ENCODE assay signal across 8 mouse cellular contexts in genomic region chr6:83185895-83186861, GRCm38 (mm10). TPM values are rescaled to one million over a fixed set of nuclear protein-coding genes. Genes with fewer than 3 reads are reported as not detected.
A peak's percentile ranks its signal among the peaks of the same experiment; 100 is the strongest.
DNase-seq lines count a peak whose midpoint lies in the region; ATAC-seq and TF ChIP-seq lines count a peak whose summit lies in the region.

No protein-coding gene starts in this region.

- H3K27me3 ChIP-seq in intestine, embryonic 14.5 days (replicated peaks; ENCODE audit: control insufficient read depth, insufficient read depth, low read length) = no peaks in the 10 kb centered on the region

- peak; percentile 78 for DNase-seq in adrenal gland, postnatal 14 days
- DNase-seq in gastrocnemius, postnatal 25 days = peak; percentile 55
- DNase-seq in intestine, embryonic 14.5 days (ENCODE audit: low spot score) = peak; percentile 75
- peak; percentile 87 to 88 for DNase-seq in left cerebral cortex, adult 2 months (ENCODE audit: extremely low spot score in 1 of 2, low spot score in 2 of 2)
- DNase-seq in lung, postnatal 36 days = peak; percentile 69
- peak; percentile 92 to 95 for DNase-seq in right cerebral cortex, postnatal 10 days (ENCODE audit: low spot score in 2 of 2)
- DNase-seq in spleen, postnatal 14 days (ENCODE audit: low spot score in 2 of 2) = no peak

- TF ChIP-seq CTCF in left cerebral cortex, adult 2 months (IDR thresholded peaks at IDR 0.05) = no peak

- peak; percentile 89 for ATAC-seq in common myeloid progenitor, adult 5-6 weeks (replicated peaks; ENCODE audit: low read depth, poor library complexity, severe bottlenecking)
- peak; percentile 91 for ATAC-seq in intestine, embryonic 14.5 days (replicated peaks; ENCODE audit: low FRiP score, low TSS enrichment, low read depth)

- peak overlapping the region; percentile 44 for H3K4me2 ChIP-seq in intestine, embryonic 14.5 days (ENCODE audit: low read length)

- WGBS in intestine, embryonic 14.5 days = 13% methylated on average over 25 of the region's 25 CpGs

- H3K4me1 ChIP-seq in intestine, embryonic 14.5 days (replicated peaks; ENCODE audit: control insufficient read depth, insufficient read depth, low read length) = peaks cover 5% of the 10 kb centered on the region; the same call in 1 of the 2 replicates

- intact Hi-C loops in left cerebral cortex, adult 2 months (cut with DNase I) = no loop called here

- peaks cover 54% of the 10 kb centered on the region for H3K36me3 ChIP-seq in intestine, embryonic 14.5 days (ENCODE audit: control insufficient read depth, insufficient read depth, low read length)

- no peaks in the 10 kb centered on the region for H3K9me3 ChIP-seq in intestine, embryonic 14.5 days (ENCODE audit: control insufficient read depth, low read length)

- 0 out of 2 replicates have a peak overlapping the region, but pooled peaks have one; percentile 22 for H3K27ac ChIP-seq in intestine, embryonic 14.5 days (ENCODE audit: low read depth)
- peak overlapping the region; percentile 96 for H3K27ac ChIP-seq in left cerebral cortex, adult 2 months

- H3K9ac ChIP-seq in intestine, embryonic 14.5 days (ENCODE audit: low read length) = no peak overlapping the region; the same call in 1 of the 2 replicates

- peak overlapping the region; percentile 17; the same call in 1 of the 2 replicates for H3K4me3 ChIP-seq in intestine, embryonic 14.5 days (ENCODE audit: low read depth, low read length)
- peak overlapping the region; percentile 71 for H3K4me3 ChIP-seq in left cerebral cortex, adult 2 months

RNA-seq across cellular contexts. Expression of gene Dctn1, which starts 20.5 kb away (rescaled TPM):
- 102 and 126 TPM in 2 replicates for total RNA-seq in adrenal gland, postnatal 14 days (2021)
- 50.2 and 52.2 TPM in 2 replicates for total RNA-seq in common myeloid progenitor, adult 5-6 weeks (2017)
- total RNA-seq in gastrocnemius, postnatal 25 days (2021) = 100 to 1,000 TPM; 118 to 126 TPM
- polyA plus RNA-seq in intestine, embryonic 14.5 days (2014; fragmentation: Nextera tagmentation; extraction: Ambion mirVana) = 75.3 and 76.0 TPM in 2 replicates
- 100 to 1,000 TPM; 369 to 376 TPM for total RNA-seq in left cerebral cortex, adult 2 months (2021)

RNA-seq across cellular contexts. Expression of gene 1700003E16Rik, which starts 30.0 kb away (rescaled TPM):
- total RNA-seq in adrenal gland, postnatal 14 days (2021) = 0.33 and 0.34 TPM in 2 replicates
- not detected in 2 replicates for total RNA-seq in common myeloid progenitor, adult 5-6 weeks (2017)
- total RNA-seq in gastrocnemius, postnatal 25 days (2021) = not detected
- polyA plus RNA-seq in intestine, embryonic 14.5 days (2014; fragmentation: Nextera tagmentation; extraction: Ambion mirVana) = 0.47 and 0.83 TPM in 2 replicates
- 10 to 100 TPM; 30.9 to 35.6 TPM for total RNA-seq in left cerebral cortex, adult 2 months (2021)

RNA-seq across cellular contexts. Expression of gene Wdr54, which starts 30.0 kb away (rescaled TPM):
- total RNA-seq in adrenal gland, postnatal 14 days (2021) = 1.5 and 2.9 TPM in 2 replicates
- total RNA-seq in common myeloid progenitor, adult 5-6 weeks (2017) = not detected in 2 replicates
- 1 to 10 TPM; 1.2 to 1.4 TPM for total RNA-seq in gastrocnemius, postnatal 25 days (2021)
- 4.3 and 6.4 TPM in 2 replicates for polyA plus RNA-seq in intestine, embryonic 14.5 days (2014; fragmentation: Nextera tagmentation; extraction: Ambion mirVana)
- 10 to 100 TPM; 26.0 to 26.6 TPM for total RNA-seq in left cerebral cortex, adult 2 months (2021)

RNA-seq across cellular contexts. Expression of gene Slc4a5, which starts 33.5 kb away (rescaled TPM):
- total RNA-seq in adrenal gland, postnatal 14 days (2021) = 0.30 and 0.98 TPM in 2 replicates
- 0.10 TPM in 1 of 2 replicates, not detected in the other for total RNA-seq in common myeloid progenitor, adult 5-6 weeks (2017)
- not detected for total RNA-seq in gastrocnemius, postnatal 25 days (2021)
- 0.17 and 0.46 TPM in 2 replicates for polyA plus RNA-seq in intestine, embryonic 14.5 days (2014; fragmentation: Nextera tagmentation; extraction: Ambion mirVana)
- total RNA-seq in left cerebral cortex, adult 2 months (2021) = 1 to 10 TPM in 1 of 2 experiments, under 1 TPM in 1; 0.84 to 1.3 TPM

RNA-seq across cellular contexts. Expression of gene Rtkn, which starts 50.9 kb away (rescaled TPM):
- total RNA-seq in adrenal gland, postnatal 14 days (2021) = 9.1 and 13.6 TPM in 2 replicates
- 0.96 and 3.9 TPM in 2 replicates for total RNA-seq in common myeloid progenitor, adult 5-6 weeks (2017)
- total RNA-seq in gastrocnemius, postnatal 25 days (2021) = 10 to 100 TPM in 1 of 2 experiments, 1 to 10 TPM in 1; 7.9 to 14.4 TPM
- 16.9 and 17.6 TPM in 2 replicates for polyA plus RNA-seq in intestine, embryonic 14.5 days (2014; fragmentation: Nextera tagmentation; extraction: Ambion mirVana)
- total RNA-seq in left cerebral cortex, adult 2 months (2021) = 10 to 100 TPM; 87.0 to 97.5 TPM

Comparison
In these comparisons a context has a peak if more than half of its experiments do, and no peak if none do; other contexts are left out.
1. DNase-seq: peak in adrenal gland, postnatal 14 days (single experiment), gastrocnemius, postnatal 25 days (single experiment), intestine, embryonic 14.5 days (single experiment), left cerebral cortex, adult 2 months (2 of 2), lung, postnatal 36 days (single experiment) and right cerebral cortex, postnatal 10 days (2 of 2); none in spleen, postnatal 14 days (0 of 2).
2. RNA of gene 1700003E16Rik, which starts 30.0 kb away (total RNA-seq): 30.9 to 35.6 TPM in left cerebral cortex, adult 2 months; 0.33 to 0.34 TPM in adrenal gland, postnatal 14 days, not detected in common myeloid progenitor, adult 5-6 weeks and not detected in gastrocnemius, postnatal 25 days; every median in the first group is over 10 times any median in the second.